In genomic region chr9:60402681-60403080, GRCm38 (mm10) we compare ENCODE assay signal across 28 mouse cellular contexts.
DNase-seq lines count a peak whose midpoint lies in the region; ATAC-seq and TF ChIP-seq lines count a peak whose summit lies in the region.
"Had no signal": no experiment of that assay in that cellular context is flagged by ENCODE, and none has a peak within 500 bp of the region (broad histone marks: within the 10 kb centered on the region; RNA-seq: fewer than 3 reads in every experiment).

No protein-coding gene starts in this region.

- H3K27me3 ChIP-seq in embryonic facial prominence, embryonic 14.5 days (replicated peaks; ENCODE audit: control insufficient read depth, insufficient read depth, low read length), result no peaks in the 10 kb centered on the region
- no peaks in the 10 kb centered on the region for H3K27me3 ChIP-seq in embryonic facial prominence, embryonic 10.5 days (replicated peaks; ENCODE audit: low read depth, poor library complexity, severe bottlenecking)
- H3K27me3 ChIP-seq in midbrain, postnatal 0 days (ENCODE audit: insufficient read depth, low read length), result no peaks in the 10 kb centered on the region
- no peaks in the 10 kb centered on the region for H3K27me3 ChIP-seq in midbrain, embryonic 14.5 days (ENCODE audit: control insufficient read depth, insufficient read depth, low read length)
- H3K27me3 ChIP-seq: CH12.LX; embryonic facial prominence, embryonic 12.5 days; embryonic facial prominence, embryonic 15.5 days; forebrain, embryonic 12.5 days; Patski had no signal

- no peak for TF ChIP-seq POLR2A in brain, embryonic 14.5 days (IDR thresholded peaks at IDR 0.05; ENCODE audit: borderline replicate concordance, extremely low read depth, insufficient read depth, insufficient read length, poor library complexity, severe bottlenecking)

- no peak overlapping the region for H3K27ac ChIP-seq in embryonic facial prominence, embryonic 14.5 days (replicated peaks; ENCODE audit: low read depth, low read length)
- no peak overlapping the region for H3K27ac ChIP-seq in embryonic facial prominence, embryonic 10.5 days (replicated peaks)
- H3K27ac ChIP-seq in midbrain, postnatal 0 days (ENCODE audit: low read depth, low read length), result no peak overlapping the region
- no peak overlapping the region for H3K27ac ChIP-seq in midbrain, embryonic 14.5 days (replicated peaks; ENCODE audit: low read depth, low read length)
- H3K27ac ChIP-seq: embryonic facial prominence, embryonic 12.5 days; embryonic facial prominence, embryonic 15.5 days; forebrain, embryonic 10.5 days; forebrain, embryonic 12.5 days had no signal

- peaks cover 12% of the 10 kb centered on the region for H3K4me1 ChIP-seq in embryonic facial prominence, embryonic 14.5 days (ENCODE audit: control insufficient read depth, insufficient read depth, low read length)
- peaks cover 35% of the 10 kb centered on the region for H3K4me1 ChIP-seq in embryonic facial prominence, embryonic 10.5 days
- peaks cover 4% of the 10 kb centered on the region; the same call in 1 of the 2 replicates for H3K4me1 ChIP-seq in midbrain, postnatal 0 days (ENCODE audit: insufficient read depth, low read length)
- 0 out of 2 replicates have a peak, but pooled peaks cover 3% of the 10 kb centered on the region for H3K4me1 ChIP-seq in midbrain, embryonic 14.5 days (ENCODE audit: control insufficient read depth, insufficient read depth, low read length)

- H3K9me3 ChIP-seq in embryonic facial prominence, embryonic 14.5 days (ENCODE audit: control insufficient read depth, low read length), result no peaks in the 10 kb centered on the region
- H3K9me3 ChIP-seq in embryonic facial prominence, embryonic 10.5 days, result no peaks in the 10 kb centered on the region
- no peaks in the 10 kb centered on the region for H3K9me3 ChIP-seq in midbrain, postnatal 0 days (ENCODE audit: low read length)
- H3K9me3 ChIP-seq in midbrain, embryonic 14.5 days (ENCODE audit: control insufficient read depth, low read length), result no peaks in the 10 kb centered on the region
- H3K9me3 ChIP-seq: embryonic facial prominence, embryonic 12.5 days; embryonic facial prominence, embryonic 15.5 days; forebrain, embryonic 10.5 days; forebrain, embryonic 12.5 days; G1E had no signal

- no peak for ATAC-seq in embryonic facial prominence, embryonic 14.5 days (ENCODE audit: low read depth)
- no peak for ATAC-seq in midbrain, postnatal 0 days (ENCODE audit: low FRiP score)
- ATAC-seq in midbrain, embryonic 14.5 days (ENCODE audit: low FRiP score, low TSS enrichment), result no peak
- ATAC-seq: activated CD4-positive, CD25-positive, alpha-beta regulatory T cell, adult 4 months; CD4-positive, CD25-positive, alpha-beta regulatory T cell, adult 4 months; forebrain, embryonic 14.5 days; forebrain, embryonic 16.5 days; Patski had no signal

- TF ChIP-seq CTCF in midbrain, postnatal 0 days (IDR thresholded peaks at IDR 0.05), result no peak
- TF ChIP-seq CTCF in brain, embryonic 14.5 days (IDR thresholded peaks at IDR 0.05; ENCODE audit: borderline replicate concordance, extremely low read depth, insufficient read depth, insufficient read length), result no peak

- no peak overlapping the region for H3K9ac ChIP-seq in embryonic facial prominence, embryonic 14.5 days (ENCODE audit: low read depth, low read length)
- H3K9ac ChIP-seq in midbrain, postnatal 0 days (replicated peaks; ENCODE audit: low read length, poor library complexity, severe bottlenecking), result no peak overlapping the region
- no peak overlapping the region for H3K9ac ChIP-seq in midbrain, embryonic 14.5 days (replicated peaks; ENCODE audit: low read length)
- H3K9ac ChIP-seq: embryonic facial prominence, embryonic 12.5 days; embryonic facial prominence, embryonic 15.5 days; forebrain, embryonic 12.5 days had no signal

- H3K4me3 ChIP-seq in embryonic facial prominence, embryonic 14.5 days (ENCODE audit: low read depth, low read length), result no peak overlapping the region
- no peak overlapping the region for H3K4me3 ChIP-seq in embryonic facial prominence, embryonic 10.5 days
- no peak overlapping the region for H3K4me3 ChIP-seq in midbrain, postnatal 0 days (ENCODE audit: low read depth, low read length)
- no peak overlapping the region for H3K4me3 ChIP-seq in midbrain, embryonic 14.5 days (replicated peaks; ENCODE audit: low read depth, low read length)
- H3K4me3 ChIP-seq: embryonic facial prominence, embryonic 12.5 days; embryonic facial prominence, embryonic 15.5 days; erythroblast, embryonic 14.5 days; forebrain, embryonic 10.5 days; forebrain, embryonic 12.5 days had no signal

- no peak overlapping the region for H3K4me2 ChIP-seq in embryonic facial prominence, embryonic 14.5 days (ENCODE audit: low read depth, low read length)
- H3K4me2 ChIP-seq in midbrain, postnatal 0 days (ENCODE audit: low read depth, low read length, poor library complexity, severe bottlenecking), result no peak overlapping the region
- H3K4me2 ChIP-seq in midbrain, embryonic 14.5 days (ENCODE audit: low read length), result no peak overlapping the region
- H3K4me2 ChIP-seq: embryonic facial prominence, embryonic 12.5 days; embryonic facial prominence, embryonic 15.5 days; forebrain, embryonic 12.5 days had no signal

- no peaks in the 10 kb centered on the region for H3K36me3 ChIP-seq in embryonic facial prominence, embryonic 14.5 days (ENCODE audit: control insufficient read depth, insufficient read depth, low read length)
- no peaks in the 10 kb centered on the region for H3K36me3 ChIP-seq in embryonic facial prominence, embryonic 10.5 days (replicated peaks)
- no peaks in the 10 kb centered on the region for H3K36me3 ChIP-seq in midbrain, postnatal 0 days (ENCODE audit: insufficient read depth, low read length)
- H3K36me3 ChIP-seq in midbrain, embryonic 14.5 days (ENCODE audit: control insufficient read depth, insufficient read depth, low read length), result no peaks in the 10 kb centered on the region
- H3K36me3 ChIP-seq: embryonic facial prominence, embryonic 12.5 days; embryonic facial prominence, embryonic 15.5 days; forebrain, embryonic 10.5 days; forebrain, embryonic 12.5 days; G1E had no signal

- 85% methylated on average over 6 of the region's 6 CpGs for WGBS in embryonic facial prominence, embryonic 14.5 days
- WGBS in embryonic facial prominence, embryonic 10.5 days, result 94% methylated on average over 6 of the region's 6 CpGs
- WGBS in midbrain, postnatal 0 days, result 90% methylated on average over 6 of the region's 6 CpGs
- WGBS in midbrain, embryonic 14.5 days, result 92% methylated on average over 6 of the region's 6 CpGs

- peak; percentile 56 for DNase-seq in embryonic facial prominence, embryonic 14.5 days (ENCODE audit: low spot score)
- no peak for DNase-seq in embryonic facial prominence, embryonic 10.5 days (ENCODE audit: low spot score)
- DNase-seq in midbrain, postnatal 0 days (ENCODE audit: low spot score), result peak; percentile 35
- DNase-seq in midbrain, embryonic 14.5 days, result no peak
- DNase-seq in brain, embryonic 14.5 days (ENCODE audit: low read depth), result peak; percentile 52
- DNase-seq: adrenal gland, adult 8-10 months; adrenal gland, postnatal 14 days; adrenal gland, postnatal 36 days; B cell, adult 2 months; cerebellum, adult 11 months; cerebellum, adult 18-20 months; cerebellum, adult 8-10 months; cerebellum, adult 9-11 months; cerebellum, postnatal 14 days; cerebellum, postnatal 36 days; embryo, embryonic 11 days had no signal

Comparison
In these comparisons a context has a peak if more than half of its experiments do, and no peak if none do; other contexts are left out.
1. DNase-seq: peak in embryonic facial prominence, embryonic 14.5 days (single experiment), midbrain, postnatal 0 days (single experiment) and brain, embryonic 14.5 days (single experiment); none in embryonic facial prominence, embryonic 10.5 days (single experiment) and midbrain, embryonic 14.5 days (single experiment).